Mouse (Mus musculus) limb, embryonic 14.5 days (tissue): ENCODE data around the gene Mef2d. TPM values are rescaled to one million over a fixed set of nuclear protein-coding genes. Genes with fewer than 3 reads are reported as not detected.

Experiments used
- ATAC-seq: fragments of 200-750 bp; cut with Nextera tagmentation; 2 replicates; pipeline ENCODE4 v1.8.0; 2017; ENCODE audit warnings: low read depth, moderate number of reproducible peaks, moderate TSS enrichment; ENCODE audit not compliant: low FRiP score
- DNase-seq: peaks from one replicate; pipeline ENCODE4 v3.0.0-alpha.2; 2015; ENCODE audit warnings: low spot score
- H3K27ac ChIP-seq: fragments of 300-500 bp; sonication (generic); replicated peaks from 2 replicates; pipeline ENCODE4 v1.5.1; 2014; ENCODE audit warnings: low read depth, mild to moderate bottlenecking, low read length, moderate library complexity, mixed read lengths
- H3K27me3 ChIP-seq: fragments of 300-500 bp; sonication (generic); 2 replicates; pipeline ENCODE4 v1.6.1; 2014; ENCODE audit warnings: low read length, mixed read lengths; ENCODE audit not compliant: control insufficient read depth, insufficient read depth
- H3K36me3 ChIP-seq: fragments of 300-500 bp; sonication (generic); 2 replicates; pipeline ENCODE4 v1.6.1; 2014; ENCODE audit warnings: mild to moderate bottlenecking, low read length, moderate library complexity, mixed read lengths; ENCODE audit not compliant: control insufficient read depth, insufficient read depth
- H3K4me1 ChIP-seq: fragments of 300-500 bp; sonication (generic); 2 replicates; pipeline ENCODE4 v1.6.1; 2014; ENCODE audit warnings: antibody characterized with exemption, low read length, mixed read lengths; ENCODE audit not compliant: control insufficient read depth, insufficient read depth
- H3K4me2 ChIP-seq: fragments of 300-500 bp; sonication (generic); replicated peaks from 2 replicates; pipeline ENCODE4 v1.6.1; 2014; ENCODE audit warnings: low read depth, mild to moderate bottlenecking, low read length, moderate library complexity; ENCODE audit not compliant: severe bottlenecking
- H3K4me3 ChIP-seq: fragments of 300-500 bp; sonication (generic); replicated peaks from 2 replicates; pipeline ENCODE4 v1.5.1; 2014; ENCODE audit warnings: low read length
- H3K9ac ChIP-seq: fragments of 300-500 bp; sonication (generic); 2 replicates; pipeline ENCODE4 v1.6.1; 2014; ENCODE audit warnings: mild to moderate bottlenecking, low read depth, low read length, moderate library complexity; ENCODE audit not compliant: severe bottlenecking
- H3K9me3 ChIP-seq: fragments of 300-500 bp; sonication (generic); 2 replicates; pipeline ENCODE4 v1.6.1; 2016; ENCODE audit warnings: low read length; ENCODE audit not compliant: control insufficient read depth
- POLR2A ChIP-seq: fragments of 200-500 bp; IDR thresholded peaks from 2 replicates; pipeline ENCODE4 v1.8.0; 2012; ENCODE audit warnings: inconsistent platforms, mild to moderate bottlenecking, moderate library complexity, borderline replicate concordance; ENCODE audit not compliant: insufficient read depth, insufficient read length; ENCODE audit errors: extremely low read depth
- WGBS: fragments of 180-500 bp; shearing (Covaris S2); extraction: QIAGEN DNeasy Blood & Tissue Kit; methylation state at CpG from one replicate; pipeline ENCODE4 v1.1.7; 2014; 5-methylcytosine and 5-hydroxymethylcytosine counted together
- polyA plus RNA-seq, 2 experiments: library from polyadenylated mRNA; depleted of rRNA in 1 of 2; stranded (reverse) in 1 of 2; unstranded in 1 of 2; fragments of >200 nt; fragmentation: Nextera tagmentation in 1 of 2; extraction: Ambion mirVana in 1 of 2; gene quantifications; 2 replicates each; pipeline versions ENCODE4 v1.2.1 to v1.2.3; 2012 to 2014

Mef2d gene
- polyA plus RNA-seq, 2 experiments = 29.6 to 58.7 TPM

- H3K4me1 ChIP-seq = peaks cover 2% of the 10 kb centered on the region; the same call in 1 of the 2 replicates
- H3K36me3 ChIP-seq = no peaks in the 10 kb centered on the region
- H3K4me2 ChIP-seq = 0 out of 2 replicates have a peak overlapping the region, but pooled peaks have one; percentile 30
- no peak overlapping the region for H3K9ac ChIP-seq
- H3K27ac ChIP-seq = no peak overlapping the region
- H3K27me3 ChIP-seq = peaks cover 92% of the 10 kb centered on the region
- no peaks in the 10 kb centered on the region for H3K9me3 ChIP-seq
- no peak for TF ChIP-seq POLR2A
- ATAC-seq = no peak
- H3K4me3 ChIP-seq = peak overlapping the region; percentile 23; the same call in 1 of the 2 replicates
- DNase-seq = no peak
- WGBS = 4% methylated on average over 42 of the region's 42 CpGs
Observed at GRCm38 (mm10) chr3:88214197-88214938, 72.2 kb downstream of the Mef2d start.

- peak overlapping the region; percentile 23 for H3K4me3 ChIP-seq
- H3K4me1 ChIP-seq = peaks cover 2% of the 10 kb centered on the region; the same call in 1 of the 2 replicates
- ATAC-seq (no peak), DNase-seq (no peak)
- H3K9ac ChIP-seq = no peak overlapping the region
- H3K36me3 ChIP-seq = no peaks in the 10 kb centered on the region
- TF ChIP-seq POLR2A = no peak
- peaks cover 92% of the 10 kb centered on the region for H3K27me3 ChIP-seq
- no peak overlapping the region for H3K27ac ChIP-seq
- no peaks in the 10 kb centered on the region for H3K9me3 ChIP-seq
- WGBS = 2% methylated on average over 48 of the region's 48 CpGs
- H3K4me2 ChIP-seq = peak overlapping the region; percentile 30
Observed at GRCm38 (mm10) chr3:88214971-88215552, 72.9 kb downstream of the Mef2d start.

- Histone ChIP-seq H3K9ac (no peak overlapping the region), H3K9me3 (no peaks in the 10 kb centered on the region), H3K4me3 (peak overlapping the region; percentile 23), H3K4me1 (peaks cover 2% of the 10 kb centered on the region; the same call in 1 of the 2 replicates), H3K27me3 (peaks cover 92% of the 10 kb centered on the region), H3K36me3 (no peaks in the 10 kb centered on the region), H3K27ac (no peak overlapping the region), H3K4me2 (peak overlapping the region; percentile 30)
- ATAC-seq (no peak), DNase-seq (no peak)
- under 1% methylated on average over 23 of the region's 23 CpGs for WGBS
- no peak for TF ChIP-seq POLR2A
Observed at GRCm38 (mm10) chr3:88215553-88216004, 73.4 kb downstream of the Mef2d start.

GRCm38 (mm10) chr3:88216116-88216515, 73.9 kb downstream of the Mef2d start:
- Histone ChIP-seq H3K9ac (no peak overlapping the region), H3K27ac (no peak overlapping the region), H3K4me2 (no peak overlapping the region), H3K4me3 (0 out of 2 replicates have a peak overlapping the region, but pooled peaks have one; percentile 23), H3K27me3 (peaks cover 93% of the 10 kb centered on the region), H3K4me1 (peaks cover 2% of the 10 kb centered on the region; the same call in 1 of the 2 replicates), H3K36me3 (no peaks in the 10 kb centered on the region), H3K9me3 (no peaks in the 10 kb centered on the region)
- DNase-seq (no peak), ATAC-seq (no peak)
- 4% methylated on average over 6 of the region's 6 CpGs for WGBS
- no peak for TF ChIP-seq POLR2A

- Histone ChIP-seq H3K4me3 (no peak overlapping the region), H3K4me1 (peaks cover 2% of the 10 kb centered on the region; the same call in 1 of the 2 replicates), H3K36me3 (no peaks in the 10 kb centered on the region), H3K9me3 (no peaks in the 10 kb centered on the region), H3K4me2 (no peak overlapping the region), H3K27me3 (peaks cover 88% of the 10 kb centered on the region), H3K27ac (no peak overlapping the region), H3K9ac (no peak overlapping the region)
- TF ChIP-seq POLR2A = no peak
- ATAC-seq (no peak), DNase-seq (no peak)
- WGBS = 10% methylated on average over 7 of the region's 7 CpGs
Observed at GRCm38 (mm10) chr3:88216534-88217326, 74.6 kb downstream of the Mef2d start.
